Mouse (Mus musculus) bone marrow macrophage, adult 2 months (primary cell): ENCODE results near the gene Ell. TPM values are rescaled to one million over a fixed set of nuclear protein-coding genes. Genes with fewer than 3 reads are reported as not detected.
A peak's percentile ranks its signal among the peaks of the same experiment; 100 is the strongest.

Experiments
- H3K27ac ChIP-seq: 2 replicates; pipeline ENCODE4 v1.5.1; 2012; ENCODE audit warnings: low read depth, low read length; ENCODE audit not compliant: insufficient read depth
- H3K4me1 ChIP-seq: 2 replicates; pipeline ENCODE4 v1.6.1; 2012; ENCODE audit warnings: low read length; ENCODE audit not compliant: control insufficient read depth, insufficient read depth
- H3K4me3 ChIP-seq: 2 replicates; pipeline ENCODE4 v1.5.1; 2012; ENCODE audit warnings: mild to moderate bottlenecking, low read length, moderate library complexity; ENCODE audit not compliant: insufficient read depth
- CTCF ChIP-seq: IDR thresholded peaks from 2 replicates; pipeline ENCODE4 v1.5.1; 2012; ENCODE audit warnings: low read depth, mild to moderate bottlenecking, low read length, moderate library complexity
- POLR2A ChIP-seq: IDR thresholded peaks from 2 replicates; pipeline ENCODE4 v1.6.1; 2012; ENCODE audit warnings: mild to moderate bottlenecking, low read depth, low read length, borderline replicate concordance
- polyA plus RNA-seq: library from polyadenylated mRNA; stranded (reverse); fragments of >200 nt; gene quantifications from 2 replicates; pipeline ENCODE4 v1.2.4, GENCODE M21; 2012; ENCODE audit not compliant: missing spikeins, insufficient read depth, insufficient read length

The Ell gene
- polyA plus RNA-seq, 1 experiment: 17.1 TPM

GRCm38 (mm10) chr8:70535701-70536100 lies 3.6 kb upstream of the Ell start:
- TF ChIP-seq POLR2A: no peak
- no peak for TF ChIP-seq CTCF
- peaks cover 7% of the 10 kb centered on the region for H3K4me1 ChIP-seq
- H3K4me3 ChIP-seq: no peak overlapping the region
- H3K27ac ChIP-seq: no peak overlapping the region

GRCm38 (mm10) chr8:70538024-70538579 lies 1.2 kb upstream of the Ell start:
- Histone ChIP-seq H3K4me3 (peak overlapping the region; percentile 60), H3K4me1 (peaks cover 26% of the 10 kb centered on the region), H3K27ac (peak overlapping the region; percentile 54)
- TF ChIP-seq POLR2A: no peak
- no peak for TF ChIP-seq CTCF

GRCm38 (mm10) chr8:70538633-70539076 lies 602 bp upstream of the Ell start:
- TF ChIP-seq POLR2A (no peak), CTCF (no peak)
- Histone ChIP-seq H3K4me3 (peak overlapping the region; percentile 81), H3K27ac (peak overlapping the region; percentile 90), H3K4me1 (peaks cover 32% of the 10 kb centered on the region)

- no peak for TF ChIP-seq POLR2A
- TF ChIP-seq CTCF: no peak
- H3K27ac ChIP-seq: peak overlapping the region; percentile 61
- H3K4me1 ChIP-seq: peaks cover 44% of the 10 kb centered on the region
- peak overlapping the region; percentile 71 for H3K4me3 ChIP-seq
These were observed 803 bp downstream of the Ell start for GRCm38 (mm10) chr8:70540013-70540506.

- H3K27ac ChIP-seq: peak overlapping the region; percentile 61
- H3K4me1 ChIP-seq: peaks cover 49% of the 10 kb centered on the region
- H3K4me3 ChIP-seq: peak overlapping the region; percentile 71
- TF ChIP-seq CTCF (no peak), POLR2A (no peak)
These were observed 1.3 kb downstream of the Ell start for GRCm38 (mm10) chr8:70540507-70541071.

GRCm38 (mm10) chr8:70541081-70541480 lies 1.8 kb downstream of the Ell start:
- TF ChIP-seq POLR2A (no peak), CTCF (no peak)
- peaks cover 54% of the 10 kb centered on the region for H3K4me1 ChIP-seq
- peak overlapping the region; percentile 71 for H3K4me3 ChIP-seq
- peak overlapping the region; percentile 61 for H3K27ac ChIP-seq

- Histone ChIP-seq H3K4me3 (0 out of 2 replicates have a peak overlapping the region, but pooled peaks have one; percentile 12), H3K4me1 (peaks cover 76% of the 10 kb centered on the region), H3K27ac (peak overlapping the region; percentile 79)
- TF ChIP-seq POLR2A (no peak), CTCF (peak; percentile 71; the same call in 1 of the 2 replicates)
These were observed 5.0 kb downstream of the Ell start for GRCm38 (mm10) chr8:70544200-70544687.

GRCm38 (mm10) chr8:70546412-70546811 lies 7.2 kb downstream of the Ell start:
- Histone ChIP-seq H3K4me1 (peaks cover 88% of the 10 kb centered on the region), H3K4me3 (no peak overlapping the region), H3K27ac (peak overlapping the region; percentile 26)
- TF ChIP-seq CTCF: no peak
- no peak for TF ChIP-seq POLR2A

GRCm38 (mm10) chr8:70547762-70548161 lies 8.5 kb downstream of the Ell start:
- no peak overlapping the region for H3K27ac ChIP-seq
- H3K4me3 ChIP-seq: no peak overlapping the region
- TF ChIP-seq CTCF: no peak

More at GRCm38 (mm10) chr8:70547762-70548161, 8.5 kb downstream of the Ell start:
- H3K4me1 ChIP-seq: peaks cover 89% of the 10 kb centered on the region
